ENCODE assay signal across 8 mouse cellular contexts in genomic region chr8:84579595-84579994, GRCm38 (mm10).
DNase-seq lines count a peak whose midpoint lies in the region; ATAC-seq and TF ChIP-seq lines count a peak whose summit lies in the region.

No protein-coding gene starts in this region.

- in situ Hi-C loops in Patski (cut with MboI; ENCODE audit: low pct_unique_long_range_greater_than_20kb) = no loop called here

- H3K27ac ChIP-seq in kidney, embryonic 14.5 days (ENCODE audit: low read depth, low read length) = no peak overlapping the region
- H3K27ac ChIP-seq in embryonic fibroblast, embryonic 13.5 days (ENCODE audit: insufficient read depth, low read length) = no peak overlapping the region
- no peak overlapping the region for H3K27ac ChIP-seq in intestine, postnatal 0 days (ENCODE audit: low read depth, low read length)
- no peak overlapping the region for H3K27ac ChIP-seq in midbrain, embryonic 11.5 days (ENCODE audit: low read depth, low read length)

- H3K4me1 ChIP-seq in kidney, embryonic 14.5 days (ENCODE audit: control insufficient read depth, insufficient read depth, low read length) = no peaks in the 10 kb centered on the region
- H3K4me1 ChIP-seq in embryonic fibroblast, embryonic 13.5 days (ENCODE audit: control insufficient read depth, insufficient read depth, low read length) = no peaks in the 10 kb centered on the region; the same call in 1 of the 2 replicates
- no peaks in the 10 kb centered on the region for H3K4me1 ChIP-seq in intestine, postnatal 0 days (replicated peaks; ENCODE audit: control insufficient read depth, insufficient read depth, low read length)
- no peaks in the 10 kb centered on the region for H3K4me1 ChIP-seq in midbrain, embryonic 11.5 days (ENCODE audit: control insufficient read depth, insufficient read depth, low read length)

- DNase-seq in kidney, adult 9 months = peak; percentile 26
- DNase-seq in Patski (ENCODE audit: low read depth, low spot score) = no peak
- peak; percentile 95 for DNase-seq in midbrain, embryonic 11.5 days (ENCODE audit: low spot score, missing footprints)
- peak; percentile 51 for DNase-seq in yolk sac, embryonic 10.5 days (ENCODE audit: low spot score)

- H3K9ac ChIP-seq in kidney, embryonic 14.5 days (ENCODE audit: low read depth, low read length) = no peak overlapping the region
- H3K9ac ChIP-seq in intestine, postnatal 0 days (ENCODE audit: low read depth, low read length) = no peak overlapping the region
- no peak overlapping the region for H3K9ac ChIP-seq in midbrain, embryonic 11.5 days (ENCODE audit: low read length)

- ATAC-seq in kidney, embryonic 14.5 days (ENCODE audit: low FRiP score, low TSS enrichment) = no peak; the same call in 1 of the 2 replicates
- no peak for ATAC-seq in Patski
- ATAC-seq in intestine, postnatal 0 days = no peak
- ATAC-seq in midbrain, embryonic 11.5 days (ENCODE audit: low FRiP score) = peak; percentile 50; the same call in 1 of the 2 replicates
- ATAC-seq in activated CD4-positive, CD25-positive, alpha-beta regulatory T cell, adult 4 months = no peak

- CTCF ChIA-PET in Patski (lab: Charles Lee) = interaction anchor here (0.8 to 1.0 kb wide), 2 partner anchors 9 to 13 kb away, joined by 3 to 4 read pairs; no protein-coding TSS in a partner anchor

- no peaks in the 10 kb centered on the region for H3K27me3 ChIP-seq in kidney, embryonic 14.5 days (ENCODE audit: control insufficient read depth, insufficient read depth, low read length)
- peaks cover 17% of the 10 kb centered on the region for H3K27me3 ChIP-seq in Patski
- no peaks in the 10 kb centered on the region for H3K27me3 ChIP-seq in intestine, postnatal 0 days (replicated peaks; ENCODE audit: control insufficient read depth, insufficient read depth, low read length)
- no peaks in the 10 kb centered on the region for H3K27me3 ChIP-seq in midbrain, embryonic 11.5 days (ENCODE audit: control insufficient read depth, insufficient read depth, low read length)

- POLR2A ChIA-PET in Patski (lab: Charles Lee) = no interaction called here

- no peaks in the 10 kb centered on the region for H3K36me3 ChIP-seq in kidney, embryonic 14.5 days (ENCODE audit: control insufficient read depth, insufficient read depth, low read length)
- H3K36me3 ChIP-seq in intestine, postnatal 0 days (ENCODE audit: control insufficient read depth, insufficient read depth) = no peaks in the 10 kb centered on the region; the same call in 1 of the 2 replicates
- no peaks in the 10 kb centered on the region; the same call in 1 of the 2 replicates for H3K36me3 ChIP-seq in midbrain, embryonic 11.5 days (ENCODE audit: control insufficient read depth, insufficient read depth, low read length)

- WGBS in kidney, embryonic 14.5 days = 24% methylated on average over 3 of the region's 3 CpGs
- 12% methylated on average over 3 of the region's 3 CpGs for WGBS in intestine, postnatal 0 days
- WGBS in midbrain, embryonic 11.5 days = 8% methylated on average over 3 of the region's 3 CpGs

- TF ChIP-seq CTCF in Patski (IDR thresholded peaks at IDR 0.05) = peak; percentile 68
- peak; percentile 40; the same call in 1 of the 2 replicates for TF ChIP-seq CTCF in embryonic fibroblast, embryonic 13.5 days (IDR thresholded peaks at IDR 0.05; ENCODE audit: borderline replicate concordance, insufficient read depth, low read length)
- peak; percentile 82 for TF ChIP-seq CTCF in intestine, postnatal 0 days (IDR thresholded peaks at IDR 0.05; ENCODE audit: low read depth)

- H3K9me3 ChIP-seq in kidney, embryonic 14.5 days (ENCODE audit: control insufficient read depth, low read length) = no peaks in the 10 kb centered on the region
- no peaks in the 10 kb centered on the region for H3K9me3 ChIP-seq in intestine, postnatal 0 days (ENCODE audit: control insufficient read depth)
- H3K9me3 ChIP-seq in midbrain, embryonic 11.5 days (ENCODE audit: control insufficient read depth, low read length) = no peaks in the 10 kb centered on the region

- no peak overlapping the region for H3K4me2 ChIP-seq in kidney, embryonic 14.5 days (replicated peaks; ENCODE audit: low read depth, low read length)
- H3K4me2 ChIP-seq in intestine, postnatal 0 days (replicated peaks; ENCODE audit: low read depth) = no peak overlapping the region
- no peak overlapping the region for H3K4me2 ChIP-seq in midbrain, embryonic 11.5 days

- H3K4me3 ChIP-seq in kidney, embryonic 14.5 days (ENCODE audit: low read length) = no peak overlapping the region
- H3K4me3 ChIP-seq in embryonic fibroblast, embryonic 13.5 days (ENCODE audit: insufficient read depth, low read length) = no peak overlapping the region
- no peak overlapping the region for H3K4me3 ChIP-seq in intestine, postnatal 0 days (ENCODE audit: low read depth, low read length)
- no peak overlapping the region for H3K4me3 ChIP-seq in midbrain, embryonic 11.5 days (ENCODE audit: low read depth, low read length)

- no peak for TF ChIP-seq POLR2A in embryonic fibroblast, embryonic 13.5 days (IDR thresholded peaks at IDR 0.05; ENCODE audit: low read depth, low read length)
